Mouse (Mus musculus) ES-E14 (cell line): ENCODE measurements around the gene Mpv17l2. TPM values are rescaled to one million over a fixed set of nuclear protein-coding genes. Genes with fewer than 3 reads are reported as not detected.

Source experiments
- DNase-seq: peaks from one replicate; pipeline ENCODE4 v3.0.0-alpha.2; 2013; ENCODE audit warnings: low read depth, low spot score
- H3K27ac ChIP-seq: 2 replicates; pipeline ENCODE4 v1.5.1; 2012; ENCODE audit warnings: low read depth, mild to moderate bottlenecking, low read length, moderate library complexity, mixed read lengths; ENCODE audit not compliant: poor library complexity, insufficient read depth, severe bottlenecking
- H3K36me3 ChIP-seq: 2 replicates; pipeline ENCODE4 v1.6.1; 2012; ENCODE audit warnings: mild to moderate bottlenecking, low read length, moderate library complexity, mixed read lengths; ENCODE audit not compliant: control insufficient read depth, poor library complexity, insufficient read depth, severe bottlenecking
- H3K4me1 ChIP-seq, 2 experiments: fragments of 150-350 bp in 1 of 2; sonication (generic) in 1 of 2; 2 replicates each; pipeline ENCODE4 v1.6.1; 2012; ENCODE audit warnings: low read length in 2 of 2, mild to moderate bottlenecking in 1 of 2, mixed read lengths in 1 of 2; ENCODE audit not compliant: control insufficient read depth in 2 of 2, insufficient read depth in 2 of 2, poor library complexity in 1 of 2
- H3K4me3 ChIP-seq, 2 experiments: fragments of 150-350 bp in 1 of 2; sonication (generic) in 1 of 2; 2 replicates each; pipeline ENCODE4 v1.5.1; 2012; ENCODE audit warnings: low read length in 2 of 2, low read depth in 1 of 2, mild to moderate bottlenecking in 1 of 2, mixed read lengths in 1 of 2; ENCODE audit not compliant: insufficient read depth in 1 of 2, poor library complexity in 1 of 2, severe bottlenecking in 1 of 2
- H3K9ac ChIP-seq: 2 replicates; pipeline ENCODE4 v1.6.1; 2012; ENCODE audit warnings: low read depth, mild to moderate bottlenecking, low read length, mixed read lengths; ENCODE audit not compliant: poor library complexity, insufficient read depth, severe bottlenecking
- H3K9me3 ChIP-seq: fragments of 150-350 bp; sonication (generic); 2 replicates; pipeline ENCODE4 v1.6.1; 2012; ENCODE audit warnings: low read depth, mild to moderate bottlenecking, low read length; ENCODE audit not compliant: control insufficient read depth, insufficient read depth
- CHD2 ChIP-seq: IDR thresholded peaks from 2 replicates; pipeline ENCODE4 v1.6.1; 2014; ENCODE audit warnings: mild to moderate bottlenecking, low read depth, low read length, inconsistent platforms
- HCFC1 ChIP-seq: IDR thresholded peaks from 2 replicates; pipeline ENCODE4 v1.6.1; 2012; ENCODE audit warnings: low read length, inconsistent platforms, borderline replicate concordance; ENCODE audit not compliant: insufficient read depth
- MAFK ChIP-seq: IDR thresholded peaks from 2 replicates; pipeline ENCODE4 v1.6.1; 2014; ENCODE audit warnings: mild to moderate bottlenecking, low read depth, low read length, inconsistent platforms; ENCODE audit not compliant: insufficient read depth
- ZC3H11A ChIP-seq: IDR thresholded peaks from 2 replicates; pipeline ENCODE4 v1.6.1; 2012; ENCODE audit warnings: low read depth, mild to moderate bottlenecking, inconsistent platforms, low read length, borderline replicate concordance
- ZNF384 ChIP-seq: IDR thresholded peaks from 2 replicates; pipeline ENCODE4 v1.6.1; 2012; ENCODE audit warnings: low read depth, low read length, inconsistent platforms
- in situ Hi-C, 2 experiments: fragments of 600-800 bp; cut with MboI; formaldehyde crosslinking; loops; one replicate each; pipeline ENCODE4 v1.15.1; 2025; ENCODE audit warnings: low sequenced_read_pairs in 2 of 2, inconsistent platforms in 1 of 2; ENCODE audit not compliant: unreplicated experiment in 2 of 2
- total RNA-seq: library from RNA; depleted of rRNA; stranded (reverse); fragments of 300-350 nt; gene quantifications from 2 replicates; pipeline ENCODE4 v1.2.3, GENCODE M21; 2012; rRNA removed

Gene Mpv17l2
- total RNA-seq, 1 experiment = 49.9 TPM

- no peak overlapping the region for H3K27ac ChIP-seq
Measured at GRCm38 (mm10) chr8:70715086-70715485, 45.7 kb downstream of the Mpv17l2 start.

GRCm38 (mm10) chr8:70713991-70714390 lies 46.8 kb downstream of the Mpv17l2 start:
- no peak overlapping the region for H3K4me3 ChIP-seq
- DNase-seq = no peak
- H3K4me1 ChIP-seq = peaks cover 0 to 8% of the 10 kb centered on the region in 2 experiments; a peak in 1 of 4 replicates
- TF ChIP-seq CHD2 (no peak), MAFK (no peak), ZC3H11A (no peak), ZNF384 (no peak), HCFC1 (no peak)
- in situ Hi-C loops = no loop called here
- H3K9ac ChIP-seq = no peak overlapping the region
- H3K9me3 ChIP-seq = no peaks in the 10 kb centered on the region
- no peak overlapping the region for H3K27ac ChIP-seq
- H3K36me3 ChIP-seq = no peaks in the 10 kb centered on the region

More at GRCm38 (mm10) chr8:70715086-70715485, 45.7 kb downstream of the Mpv17l2 start:
- TF ChIP-seq HCFC1 = no peak
- TF ChIP-seq MAFK = no peak
- TF ChIP-seq ZC3H11A = no peak
- no peak for TF ChIP-seq ZNF384
- no peak for TF ChIP-seq CHD2
- Histone ChIP-seq H3K9ac (no peak overlapping the region), H3K4me3 (no peak overlapping the region), H3K4me1 (peaks cover 0 to 10% of the 10 kb centered on the region in 2 experiments; a peak in 1 of 4 replicates), H3K36me3 (no peaks in the 10 kb centered on the region), H3K9me3 (no peaks in the 10 kb centered on the region)
- no peak for DNase-seq
- in situ Hi-C loops = loop anchor here (5.0 kb wide), 2 partner anchors 37 to 42 kb away; partner anchors contain the start of gene Rab3a (in 1 of the 2)

GRCm38 (mm10) chr8:70711041-70711440 lies 49.7 kb downstream of the Mpv17l2 start:
- in situ Hi-C loops = no loop called here

GRCm38 (mm10) chr8:70710296-70710695 lies 50.5 kb downstream of the Mpv17l2 start:
- DNase-seq = no peak
- Histone ChIP-seq H3K9ac (no peak overlapping the region), H3K9me3 (no peaks in the 10 kb centered on the region), H3K4me1 (no peaks in the 10 kb centered on the region), H3K27ac (no peak overlapping the region), H3K36me3 (no peaks in the 10 kb centered on the region), H3K4me3 (no peak overlapping the region)
- no peak for TF ChIP-seq ZC3H11A
- TF ChIP-seq MAFK = no peak
- no peak for TF ChIP-seq CHD2
- TF ChIP-seq ZNF384 = no peak
- no peak for TF ChIP-seq HCFC1
- in situ Hi-C loops = no loop called here

More at GRCm38 (mm10) chr8:70711041-70711440, 49.7 kb downstream of the Mpv17l2 start:
- Histone ChIP-seq H3K9ac (no peak overlapping the region), H3K4me3 (no peak overlapping the region), H3K4me1 (no peaks in the 10 kb centered on the region), H3K27ac (no peak overlapping the region), H3K36me3 (no peaks in the 10 kb centered on the region), H3K9me3 (no peaks in the 10 kb centered on the region)
- TF ChIP-seq MAFK = no peak
- no peak for TF ChIP-seq ZC3H11A
- TF ChIP-seq CHD2 = no peak
- DNase-seq = no peak

GRCm38 (mm10) chr8:70709794-70710193 lies 51.0 kb downstream of the Mpv17l2 start:
- TF ChIP-seq ZC3H11A (no peak), ZNF384 (no peak), HCFC1 (no peak), MAFK (no peak), CHD2 (no peak)
- no peak for DNase-seq
- no peak overlapping the region; the same call in 1 of the 2 replicates for H3K27ac ChIP-seq
- no peaks in the 10 kb centered on the region for H3K36me3 ChIP-seq
- in situ Hi-C loops = no loop called here
- no peak overlapping the region for H3K4me3 ChIP-seq
- no peaks in the 10 kb centered on the region for H3K9me3 ChIP-seq
- no peaks in the 10 kb centered on the region for H3K4me1 ChIP-seq
- no peak overlapping the region for H3K9ac ChIP-seq

Other genes starting within 250 kb of the Mpv17l2 start
- gene Fkbp8, start 233.2 kb downstream of the Mpv17l2 start, total RNA-seq = 252 and 256 TPM in 2 replicates
- gene Kxd1, start 233.0 kb downstream of the Mpv17l2 start, total RNA-seq = 27.9 and 35.3 TPM in 2 replicates
- 15.8 and 16.1 TPM in 2 replicates for gene Ell, start 221.5 kb downstream of the Mpv17l2 start, total RNA-seq
- gene Isyna1, start 166.6 kb downstream of the Mpv17l2 start, total RNA-seq = 161 and 250 TPM in 2 replicates
- gene Ssbp4, start 152.1 kb downstream of the Mpv17l2 start, total RNA-seq = 85.5 and 142 TPM in 2 replicates
- 0.13 TPM in 1 of 2 replicates, not detected in the other for gene Lrrc25, start 144.8 kb downstream of the Mpv17l2 start, total RNA-seq
- gene Gdf15, start 128.5 kb downstream of the Mpv17l2 start, total RNA-seq = 7.0 and 18.8 TPM in 2 replicates
- 15.5 and 21.4 TPM in 2 replicates for gene Pgpep1, start 100.6 kb downstream of the Mpv17l2 start, total RNA-seq
- gene Lsm4, start 87.7 kb downstream of the Mpv17l2 start, total RNA-seq = 171 and 204 TPM in 2 replicates
- gene Jund, start 62.0 kb downstream of the Mpv17l2 start, total RNA-seq = 60.1 TPM in 2 replicates
- gene Iqcn, start 57.5 kb downstream of the Mpv17l2 start, total RNA-seq = 0.09 and 0.16 TPM in 2 replicates
- 1.8 and 3.9 TPM in 2 replicates for gene Gm3336, start 42.4 kb downstream of the Mpv17l2 start, total RNA-seq
- 1.6 and 4.5 TPM in 2 replicates for gene Pde4c, start 37.2 kb downstream of the Mpv17l2 start, total RNA-seq
- 4.3 and 5.2 TPM in 2 replicates for gene Rab3a, start 6.3 kb downstream of the Mpv17l2 start, total RNA-seq
- gene Pik3r2, start 15.8 kb upstream of the Mpv17l2 start, total RNA-seq = 52.7 and 71.0 TPM in 2 replicates
- 7.8 and 11.5 TPM in 2 replicates for gene Mast3, start 44.1 kb upstream of the Mpv17l2 start, total RNA-seq
- gene Il12rb1, start 47.5 kb upstream of the Mpv17l2 start, total RNA-seq = 0.69 and 1.2 TPM in 2 replicates
- 11.4 and 18.8 TPM in 2 replicates for gene Arrdc2, start 78.8 kb upstream of the Mpv17l2 start, total RNA-seq
- 3.7 and 6.6 TPM in 2 replicates for gene Kcnn1, start 102.3 kb upstream of the Mpv17l2 start, total RNA-seq
- gene Ccdc124, start 113.0 kb upstream of the Mpv17l2 start, total RNA-seq = 52.5 and 82.3 TPM in 2 replicates
- 2.5 and 3.4 TPM in 2 replicates for gene Slc5a5, start 131.8 kb upstream of the Mpv17l2 start, total RNA-seq
- gene Rpl18a, start 136.5 kb upstream of the Mpv17l2 start, total RNA-seq = 2,806 and 2,972 TPM in 2 replicates
- 53.4 and 60.8 TPM in 2 replicates for gene Map1s, start 145.0 kb upstream of the Mpv17l2 start, total RNA-seq